Mouse (Mus musculus): ENCODE measurements around the gene Ccdc134. TPM values are rescaled to one million over a fixed set of nuclear protein-coding genes. Genes with fewer than 3 reads are reported as not detected.

Ccdc134 gene
- total RNA-seq, 1 experiment: 28.8 TPM

DNA sequence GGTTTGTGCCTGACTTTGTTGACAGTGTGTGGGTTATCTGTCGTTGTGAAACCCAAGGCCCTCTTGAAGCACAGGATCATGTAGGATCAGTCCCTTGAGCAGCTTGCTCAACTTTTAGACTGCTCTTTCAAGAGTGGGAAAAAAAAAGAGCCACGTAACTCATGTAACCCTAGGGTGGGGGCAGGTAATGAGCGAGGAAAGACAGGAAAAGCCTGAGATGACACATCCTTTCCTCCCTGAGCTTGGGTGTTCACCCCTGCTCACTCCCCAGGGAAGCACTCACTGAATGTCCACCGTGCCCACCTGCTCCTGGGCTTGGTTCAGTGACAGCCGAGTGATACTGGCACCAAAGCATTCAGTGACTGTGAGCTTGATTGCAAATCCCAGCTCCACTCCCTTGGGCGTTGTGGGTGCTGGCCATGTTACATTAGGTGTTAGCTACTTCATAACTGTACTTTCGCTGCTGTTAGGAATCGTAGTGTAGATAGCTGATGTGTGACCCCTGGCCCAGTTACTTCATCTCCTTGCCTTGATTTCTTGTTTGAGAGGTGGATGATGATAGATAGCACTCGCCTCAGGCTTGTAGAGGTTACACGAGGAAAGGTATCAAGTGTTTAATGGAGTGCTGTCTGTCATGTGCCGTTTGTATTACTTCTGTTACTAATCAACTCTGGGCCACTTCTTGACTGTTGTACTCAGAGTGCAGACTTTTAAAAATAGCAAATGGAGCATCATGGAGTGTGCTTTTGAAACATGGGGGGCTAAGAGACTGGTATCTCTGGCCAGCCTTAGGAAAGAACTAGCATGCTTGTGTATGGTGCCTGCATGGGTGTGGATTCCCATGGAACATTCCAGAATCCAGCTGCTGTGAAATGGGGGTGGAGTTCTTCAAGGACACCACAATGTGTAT is 33.3 kb downstream of the Ccdc134 start:
- TF ChIP-seq ZC3H11A (IDR thresholded peaks at IDR 0.05; ENCODE audit: borderline replicate concordance, low read depth, low read length) (no peak), CHD2 (IDR thresholded peaks at IDR 0.05; ENCODE audit: low read depth, low read length) (no peak), HCFC1 (IDR thresholded peaks at IDR 0.05; ENCODE audit: borderline replicate concordance, insufficient read depth, low read length) (no peak), MAFK (IDR thresholded peaks at IDR 0.05; ENCODE audit: insufficient read depth, low read depth, low read length) (no peak), ZNF384 (IDR thresholded peaks at IDR 0.05; ENCODE audit: low read depth, low read length) (no peak)
- H3K4me3 ChIP-seq (ENCODE audit: insufficient read depth in 1 of 2, low read depth in 1 of 2, low read length in 2 of 2, poor library complexity in 1 of 2, severe bottlenecking in 1 of 2): no peak overlapping the region
- no peaks in the 10 kb centered on the region for H3K9me3 ChIP-seq (ENCODE audit: control insufficient read depth, insufficient read depth, low read depth, low read length)
- H3K27ac ChIP-seq (ENCODE audit: insufficient read depth, low read depth, low read length, poor library complexity, severe bottlenecking): no peak overlapping the region
- in situ Hi-C loops (cut with MboI; ENCODE audit: low sequenced_read_pairs in 2 of 2, unreplicated experiment in 2 of 2): no loop called here
- DNase-seq (ENCODE audit: low read depth, low spot score): no peak
- no peak overlapping the region for H3K9ac ChIP-seq (ENCODE audit: insufficient read depth, low read depth, low read length, poor library complexity, severe bottlenecking)
- H3K36me3 ChIP-seq (ENCODE audit: control insufficient read depth, insufficient read depth, low read length, poor library complexity, severe bottlenecking): peaks cover 5% of the 10 kb centered on the region; the same call in 1 of the 2 replicates
- H3K4me1 ChIP-seq (ENCODE audit: control insufficient read depth in 2 of 2, insufficient read depth in 2 of 2, low read length in 2 of 2, poor library complexity in 1 of 2): peaks cover 11 to 24% of the 10 kb centered on the region in 2 experiments; a peak in 3 of 4 replicates

DNA sequence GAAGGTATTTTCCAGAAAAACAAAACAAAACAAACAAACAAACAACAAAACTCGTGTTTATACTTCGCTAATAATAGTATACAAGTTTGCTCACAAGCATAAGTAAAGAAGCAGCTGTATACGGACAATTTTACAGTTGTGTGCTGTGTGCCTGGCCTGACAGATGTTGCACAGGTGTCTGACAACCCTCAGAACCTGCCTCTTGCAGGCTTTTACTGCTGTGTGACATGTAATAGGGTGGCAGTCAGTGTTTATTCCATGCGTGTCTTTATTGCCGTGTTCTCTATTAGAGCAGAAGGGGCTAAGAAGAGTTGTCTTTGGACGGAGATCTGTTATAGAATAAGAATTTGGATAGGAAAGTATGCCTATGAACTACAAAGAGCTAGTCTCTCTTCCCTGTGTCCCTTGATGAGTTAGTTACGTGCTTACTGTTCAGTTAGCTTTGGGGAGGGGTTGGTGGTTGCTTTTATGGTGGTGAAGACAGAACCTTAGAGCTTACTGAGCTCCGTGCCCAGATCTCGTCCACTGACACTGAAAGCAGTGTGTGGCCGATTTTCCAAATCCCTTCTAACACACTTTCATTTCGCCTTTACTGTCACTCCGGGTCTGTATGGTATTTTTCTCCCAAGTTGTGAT is 34.4 kb downstream of the Ccdc134 start:
- Histone ChIP-seq H3K27ac (ENCODE audit: insufficient read depth, low read depth, low read length, poor library complexity, severe bottlenecking) (no peak overlapping the region), H3K4me3 (ENCODE audit: insufficient read depth in 1 of 2, low read depth in 1 of 2, low read length in 2 of 2, poor library complexity in 1 of 2, severe bottlenecking in 1 of 2) (no peak overlapping the region), H3K36me3 (ENCODE audit: control insufficient read depth, insufficient read depth, low read length, poor library complexity, severe bottlenecking) (peaks cover 5% of the 10 kb centered on the region; the same call in 1 of the 2 replicates), H3K4me1 (ENCODE audit: control insufficient read depth in 2 of 2, insufficient read depth in 2 of 2, low read length in 2 of 2, poor library complexity in 1 of 2) (peaks cover 13 to 31% of the 10 kb centered on the region in 2 experiments; a peak in 3 of 4 replicates), H3K9me3 (ENCODE audit: control insufficient read depth, insufficient read depth, low read depth, low read length) (no peaks in the 10 kb centered on the region), H3K9ac (ENCODE audit: insufficient read depth, low read depth, low read length, poor library complexity, severe bottlenecking) (no peak overlapping the region)
- TF ChIP-seq HCFC1 (IDR thresholded peaks at IDR 0.05; ENCODE audit: borderline replicate concordance, insufficient read depth, low read length) (no peak), CHD2 (IDR thresholded peaks at IDR 0.05; ENCODE audit: low read depth, low read length) (no peak), ZC3H11A (IDR thresholded peaks at IDR 0.05; ENCODE audit: borderline replicate concordance, low read depth, low read length) (no peak), MAFK (IDR thresholded peaks at IDR 0.05; ENCODE audit: insufficient read depth, low read depth, low read length) (no peak), ZNF384 (IDR thresholded peaks at IDR 0.05; ENCODE audit: low read depth, low read length) (no peak)
- DNase-seq (ENCODE audit: low read depth, low spot score): no peak
- in situ Hi-C loops (cut with MboI; ENCODE audit: low sequenced_read_pairs in 2 of 2, unreplicated experiment in 2 of 2): no loop called here

DNA sequence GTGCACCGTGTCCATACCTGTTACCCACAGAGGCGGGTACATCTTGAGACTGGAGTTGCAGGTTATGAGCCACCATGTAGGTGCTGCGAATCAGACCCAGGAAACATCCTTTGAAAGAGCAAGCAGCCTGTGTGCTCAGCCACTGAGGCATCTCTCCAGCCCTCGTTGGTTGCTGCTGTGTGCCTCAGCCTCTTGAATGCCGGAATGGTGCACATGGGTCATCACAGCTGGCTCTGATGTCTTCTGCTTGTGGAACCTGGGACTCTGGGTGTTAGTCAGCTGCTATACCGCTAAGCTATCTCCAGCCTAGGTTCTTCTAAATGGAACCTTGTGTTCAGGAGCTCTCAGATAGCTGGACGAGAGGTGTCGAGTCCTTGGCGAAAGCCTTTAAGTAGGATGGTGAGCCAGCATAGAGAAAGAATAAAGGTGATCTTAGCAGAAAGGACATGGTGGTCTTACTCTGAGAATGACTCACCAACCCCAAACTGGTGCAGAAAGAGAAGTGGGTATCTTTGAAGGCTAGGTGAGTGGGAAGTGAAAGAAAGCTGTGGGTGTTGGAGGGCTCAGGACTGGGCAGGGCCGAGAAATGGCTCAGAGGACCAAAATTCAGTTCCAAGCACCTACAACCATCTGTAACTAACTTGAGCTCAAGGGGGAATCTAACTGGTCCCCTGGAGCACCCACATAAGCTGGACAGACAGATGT is 35.8 kb downstream of the Ccdc134 start:
- in situ Hi-C loops (cut with MboI; ENCODE audit: low sequenced_read_pairs in 2 of 2, unreplicated experiment in 2 of 2): no loop called here
- DNase-seq (ENCODE audit: low read depth, low spot score): no peak
- H3K27ac ChIP-seq (ENCODE audit: insufficient read depth, low read depth, low read length, poor library complexity, severe bottlenecking): no peak overlapping the region

DNA sequence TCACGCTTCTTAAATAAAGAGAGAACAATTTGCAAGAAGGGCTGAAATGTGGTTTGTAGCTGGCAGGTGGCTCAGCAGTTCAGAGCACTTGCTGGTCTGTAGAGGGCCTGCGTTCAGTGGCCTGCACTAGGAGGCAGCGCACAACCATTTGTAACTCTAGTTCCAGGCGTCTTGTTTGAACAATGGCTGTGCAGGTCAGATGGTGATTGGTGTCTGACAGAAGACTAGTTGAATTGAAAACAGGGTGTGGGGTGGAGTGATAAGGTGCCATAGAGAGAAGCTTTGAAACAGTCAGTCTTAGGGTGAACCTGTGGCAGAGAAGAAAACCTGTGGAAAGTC is 36.3 kb downstream of the Ccdc134 start:
- H3K36me3 ChIP-seq (ENCODE audit: control insufficient read depth, insufficient read depth, low read length, poor library complexity, severe bottlenecking): peaks cover 7% of the 10 kb centered on the region; the same call in 1 of the 2 replicates
- no peaks in the 10 kb centered on the region for H3K9me3 ChIP-seq (ENCODE audit: control insufficient read depth, insufficient read depth, low read depth, low read length)
- in situ Hi-C loops (cut with MboI; ENCODE audit: low sequenced_read_pairs in 2 of 2, unreplicated experiment in 2 of 2): no loop called here
- TF ChIP-seq ZNF384 (IDR thresholded peaks at IDR 0.05; ENCODE audit: low read depth, low read length): no peak
- no peak for TF ChIP-seq HCFC1 (IDR thresholded peaks at IDR 0.05; ENCODE audit: borderline replicate concordance, insufficient read depth, low read length)
- TF ChIP-seq ZC3H11A (IDR thresholded peaks at IDR 0.05; ENCODE audit: borderline replicate concordance, low read depth, low read length): no peak
- no peak for TF ChIP-seq MAFK (IDR thresholded peaks at IDR 0.05; ENCODE audit: insufficient read depth, low read depth, low read length)
- no peak for TF ChIP-seq CHD2 (IDR thresholded peaks at IDR 0.05; ENCODE audit: low read depth, low read length)
- H3K27ac ChIP-seq (ENCODE audit: insufficient read depth, low read depth, low read length, poor library complexity, severe bottlenecking): no peak overlapping the region; the same call in 1 of the 2 replicates
- H3K4me3 ChIP-seq (ENCODE audit: insufficient read depth in 1 of 2, low read depth in 1 of 2, low read length in 2 of 2, poor library complexity in 1 of 2, severe bottlenecking in 1 of 2): no peak overlapping the region
- no peak overlapping the region for H3K9ac ChIP-seq (ENCODE audit: insufficient read depth, low read depth, low read length, poor library complexity, severe bottlenecking)
- H3K4me1 ChIP-seq (ENCODE audit: control insufficient read depth in 2 of 2, insufficient read depth in 2 of 2, low read length in 2 of 2, poor library complexity in 1 of 2): peaks cover 13 to 37% of the 10 kb centered on the region in 2 experiments
- DNase-seq (ENCODE audit: low read depth, low spot score): no peak

More for the DNA sequence above, 35.8 kb downstream of the Ccdc134 start:
- Histone ChIP-seq H3K4me3 (ENCODE audit: insufficient read depth in 1 of 2, low read depth in 1 of 2, low read length in 2 of 2, poor library complexity in 1 of 2, severe bottlenecking in 1 of 2) (no peak overlapping the region), H3K9ac (ENCODE audit: insufficient read depth, low read depth, low read length, poor library complexity, severe bottlenecking) (no peak overlapping the region), H3K36me3 (ENCODE audit: control insufficient read depth, insufficient read depth, low read length, poor library complexity, severe bottlenecking) (peaks cover 6% of the 10 kb centered on the region; the same call in 1 of the 2 replicates), H3K4me1 (ENCODE audit: control insufficient read depth in 2 of 2, insufficient read depth in 2 of 2, low read length in 2 of 2, poor library complexity in 1 of 2) (peaks cover 15 to 36% of the 10 kb centered on the region in 2 experiments), H3K9me3 (ENCODE audit: control insufficient read depth, insufficient read depth, low read depth, low read length) (no peaks in the 10 kb centered on the region)
- TF ChIP-seq MAFK (IDR thresholded peaks at IDR 0.05; ENCODE audit: insufficient read depth, low read depth, low read length) (no peak), ZC3H11A (IDR thresholded peaks at IDR 0.05; ENCODE audit: borderline replicate concordance, low read depth, low read length) (no peak), ZNF384 (IDR thresholded peaks at IDR 0.05; ENCODE audit: low read depth, low read length) (no peak), CHD2 (IDR thresholded peaks at IDR 0.05; ENCODE audit: low read depth, low read length) (no peak)

Data from ES-E14 (cell line).